Mouse (Mus musculus) midbrain, embryonic 11.5 days (tissue): ENCODE measurements at regions not wholly inside any gene's neighbourhood (a gene's known extent, or its start where the extent isn't known, plus 50 kb on each side); places are given as distances from the start of the nearest gene placed in this dataset. TPM values are rescaled to one million over a fixed set of nuclear protein-coding genes. Genes with fewer than 3 reads are reported as not detected.

ENCODE experiments used
- ATAC-seq: fragments of 200-750 bp; cut with Nextera tagmentation; 2 replicates; pipeline ENCODE4 v1.8.0; 2017; ENCODE audit warnings: moderate TSS enrichment, moderate library complexity; ENCODE audit not compliant: low FRiP score
- DNase-seq: peaks from one replicate; pipeline ENCODE4 v3.0.0; 2015; ENCODE audit warnings: low spot score; ENCODE audit errors: missing footprints
- H3K27ac ChIP-seq: fragments of 300-500 bp; sonication (generic); 2 replicates; pipeline ENCODE4 v1.5.1; 2014; ENCODE audit warnings: low read depth, low read length
- H3K27me3 ChIP-seq: fragments of 300-500 bp; sonication (generic); 2 replicates; pipeline ENCODE4 v1.6.1; 2014; ENCODE audit warnings: mild to moderate bottlenecking, low read length, moderate library complexity, mixed read lengths; ENCODE audit not compliant: control insufficient read depth, insufficient read depth
- H3K36me3 ChIP-seq: fragments of 300-500 bp; sonication (generic); 2 replicates; pipeline ENCODE4 v1.6.1; 2014; ENCODE audit warnings: mild to moderate bottlenecking, low read length, moderate library complexity, mixed read lengths; ENCODE audit not compliant: control insufficient read depth, insufficient read depth
- H3K4me1 ChIP-seq: fragments of 300-500 bp; sonication (generic); 2 replicates; pipeline ENCODE4 v1.6.1; 2014; ENCODE audit warnings: low read length; ENCODE audit not compliant: control insufficient read depth, insufficient read depth
- H3K4me2 ChIP-seq: fragments of 300-500 bp; sonication (generic); 2 replicates; pipeline ENCODE4 v1.6.1; 2014; ENCODE audit warnings: mild to moderate bottlenecking, moderate library complexity
- H3K4me3 ChIP-seq: fragments of 300-500 bp; sonication (generic); 2 replicates; pipeline ENCODE4 v1.5.1; 2014; ENCODE audit warnings: low read depth, low read length
- H3K9ac ChIP-seq: fragments of 300-500 bp; sonication (generic); 2 replicates; pipeline ENCODE4 v1.6.1; 2014; ENCODE audit warnings: low read length
- H3K9me3 ChIP-seq: fragments of 300-500 bp; sonication (generic); 2 replicates; pipeline ENCODE4 v1.6.1; 2016; ENCODE audit warnings: low read length; ENCODE audit not compliant: control insufficient read depth
- WGBS: fragments of 180-500 bp; shearing (Covaris S2); extraction: QIAGEN DNeasy Blood & Tissue Kit; methylation state at CpG from one replicate; pipeline ENCODE4 v1.1.7; 2014; 5-methylcytosine and 5-hydroxymethylcytosine counted together
- microRNA-seq: library from miRNA; unstranded; fragments of <30 nt; microRNA quantifications from one replicate; pipeline ENCODE4, GENCODE M21; 2017

- no peaks in the 10 kb centered on the region for H3K36me3 ChIP-seq
- no peak overlapping the region for H3K4me3 ChIP-seq
- ATAC-seq (no peak), DNase-seq (no peak)
- no peaks in the 10 kb centered on the region for H3K27me3 ChIP-seq
- H3K9ac ChIP-seq: no peak overlapping the region
- H3K9me3 ChIP-seq: no peaks in the 10 kb centered on the region
- 85% methylated on average over 5 of the region's 5 CpGs for WGBS
- H3K4me1 ChIP-seq: peaks cover 9% of the 10 kb centered on the region
- H3K27ac ChIP-seq: no peak overlapping the region
- H3K4me2 ChIP-seq: no peak overlapping the region
Measured at GRCm38 (mm10) chr5:64744455-64744854, 58.7 kb upstream of the Klf3 start.

- 74% methylated on average over 1 of the region's 1 CpGs for WGBS
- H3K9ac ChIP-seq: no peak overlapping the region
- H3K27me3 ChIP-seq: no peaks in the 10 kb centered on the region
- no peaks in the 10 kb centered on the region for H3K36me3 ChIP-seq
- no peaks in the 10 kb centered on the region for H3K9me3 ChIP-seq
- no peak overlapping the region for H3K4me3 ChIP-seq
- no peak overlapping the region for H3K27ac ChIP-seq
- DNase-seq (no peak), ATAC-seq (no peak)
- no peaks in the 10 kb centered on the region for H3K4me1 ChIP-seq
- H3K4me2 ChIP-seq: no peak overlapping the region
Measured at GRCm38 (mm10) chr5:64747461-64747860, 55.7 kb upstream of the Klf3 start.

GRCm38 (mm10) chr5:64749415-64750166 lies 53.6 kb upstream of the Klf3 start:
- Histone ChIP-seq H3K9ac (no peak overlapping the region), H3K27me3 (no peaks in the 10 kb centered on the region), H3K36me3 (no peaks in the 10 kb centered on the region), H3K9me3 (no peaks in the 10 kb centered on the region), H3K4me1 (no peaks in the 10 kb centered on the region), H3K4me2 (no peak overlapping the region), H3K4me3 (no peak overlapping the region), H3K27ac (no peak overlapping the region)
- DNase-seq (no peak), ATAC-seq (no peak)
- WGBS: 72% methylated on average over 14 of the region's 14 CpGs

- Histone ChIP-seq H3K27ac (no peak overlapping the region), H3K4me1 (no peaks in the 10 kb centered on the region), H3K4me3 (no peak overlapping the region), H3K36me3 (no peaks in the 10 kb centered on the region), H3K4me2 (no peak overlapping the region), H3K9me3 (no peaks in the 10 kb centered on the region), H3K9ac (no peak overlapping the region), H3K27me3 (no peaks in the 10 kb centered on the region)
- ATAC-seq (no peak), DNase-seq (no peak)
- WGBS: 95% methylated on average over 3 of the region's 3 CpGs
Measured at GRCm38 (mm10) chr5:64750406-64750805, 52.8 kb upstream of the Klf3 start.

- H3K4me1 ChIP-seq: no peaks in the 10 kb centered on the region
- no peak for DNase-seq
- no peaks in the 10 kb centered on the region for H3K9me3 ChIP-seq
- H3K27me3 ChIP-seq: no peaks in the 10 kb centered on the region
- no peak overlapping the region for H3K4me3 ChIP-seq
- H3K27ac ChIP-seq: no peak overlapping the region
- H3K4me2 ChIP-seq: no peak overlapping the region
- no peak for ATAC-seq
- whole genome bisulfite sequencing: 69% methylated on average over 7 of the region's 7 CpGs
- no peaks in the 10 kb centered on the region for H3K36me3 ChIP-seq
- H3K9ac ChIP-seq: no peak overlapping the region
Measured at GRCm38 (mm10) chr5:64750976-64751656, 52.1 kb upstream of the Klf3 start.

- ATAC-seq: no peak
- DNase-seq: no peak
- Histone ChIP-seq H3K4me1 (no peaks in the 10 kb centered on the region), H3K27me3 (no peaks in the 10 kb centered on the region), H3K9me3 (no peaks in the 10 kb centered on the region), H3K4me3 (no peak overlapping the region), H3K4me2 (no peak overlapping the region), H3K9ac (no peak overlapping the region), H3K36me3 (no peaks in the 10 kb centered on the region), H3K27ac (no peak overlapping the region)
- WGBS: 74% methylated on average over 7 of the region's 7 CpGs
Measured at GRCm38 (mm10) chr5:64753142-64753750, 49.9 kb upstream of the Klf3 start.

Small RNAs in the stretch of these regions (microRNA-seq; reads per million reads assigned to microRNA genes)
- not detected for gene Gm25306
